Mouse (Mus musculus) ES-Bruce4 (cell line): ENCODE measurements around the gene Cep290. TPM values are rescaled to one million over a fixed set of nuclear protein-coding genes. Genes with fewer than 3 reads are reported as not detected.

Source experiments
- H3K27ac ChIP-seq: 2 replicates; pipeline ENCODE4 v1.5.1; 2012; ENCODE audit warnings: low read length, inconsistent platforms; ENCODE audit not compliant: insufficient read depth
- H3K27me3 ChIP-seq: 2 replicates; pipeline ENCODE4 v1.6.1; 2012; ENCODE audit warnings: mild to moderate bottlenecking, low read length, inconsistent platforms; ENCODE audit not compliant: control insufficient read depth, poor library complexity, insufficient read depth, severe bottlenecking
- H3K36me3 ChIP-seq: 2 replicates; pipeline ENCODE4 v1.6.1; 2012; ENCODE audit warnings: inconsistent platforms, mild to moderate bottlenecking, low read length, moderate library complexity; ENCODE audit not compliant: control insufficient read depth, poor library complexity, insufficient read depth, severe bottlenecking
- H3K4me1 ChIP-seq: one replicate; pipeline ENCODE4 v1.8.1; 2011; ENCODE audit warnings: low read length; ENCODE audit not compliant: control insufficient read depth, insufficient read depth
- H3K4me3 ChIP-seq: 2 replicates; pipeline ENCODE4 v1.5.1; 2011; ENCODE audit warnings: low read depth, mild to moderate bottlenecking, low read length
- H3K9ac ChIP-seq: 2 replicates; pipeline ENCODE4 v1.6.1; 2012; ENCODE audit warnings: low read depth, mild to moderate bottlenecking, inconsistent platforms; ENCODE audit not compliant: poor library complexity, severe bottlenecking
- H3K9me3 ChIP-seq: replicated peaks from 2 replicates; pipeline ENCODE4 v1.6.1; 2012; ENCODE audit warnings: mild to moderate bottlenecking, low read length, inconsistent platforms; ENCODE audit not compliant: control insufficient read depth, poor library complexity, insufficient read depth, severe bottlenecking
- CTCF ChIP-seq: IDR thresholded peaks from one replicate; pipeline ENCODE4 v1.8.1; 2011; ENCODE audit warnings: low read depth, low read length
- EP300 ChIP-seq: IDR thresholded peaks from 2 replicates; pipeline ENCODE4 v1.6.1; 2011; ENCODE audit warnings: low read depth, low read length; ENCODE audit not compliant: insufficient read depth
- POLR2A ChIP-seq: IDR thresholded peaks from one replicate; pipeline ENCODE4 v1.8.1; 2011; ENCODE audit warnings: low read length; ENCODE audit not compliant: insufficient read depth
- polyA plus RNA-seq: library from polyadenylated mRNA; stranded (reverse); fragments of >200 nt; gene quantifications from 2 replicates; pipeline ENCODE4 v1.2.4, GENCODE M21; 2011; ENCODE audit warnings: low read depth; ENCODE audit not compliant: missing spikeins, insufficient read depth, insufficient read length

The Cep290 gene
- polyA plus RNA-seq, 1 experiment = 28.7 TPM

DNA sequence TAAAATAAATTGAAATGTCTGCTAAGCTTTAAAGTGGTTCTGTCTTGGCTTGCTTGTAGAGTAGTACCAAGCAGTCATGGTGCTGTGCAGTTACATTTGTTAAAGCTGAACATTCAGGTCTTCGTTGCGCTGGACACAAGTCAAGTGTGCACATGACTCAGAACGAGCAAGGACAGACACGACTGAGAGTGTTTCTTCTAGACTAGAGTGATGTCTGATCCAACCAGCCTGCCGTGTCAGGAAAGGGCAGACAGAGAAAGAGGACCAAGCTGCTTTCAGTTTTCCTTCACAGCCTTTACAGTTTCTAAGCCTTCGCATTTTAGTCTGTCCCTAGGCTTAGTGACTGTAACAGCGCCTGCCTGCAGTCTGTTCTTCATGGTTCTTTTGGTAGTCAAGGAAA is 4.6 kb downstream of the Cep290 start:
- Histone ChIP-seq H3K4me3 (no peak overlapping the region), H3K27me3 (no peaks in the 10 kb centered on the region), H3K9me3 (no peaks in the 10 kb centered on the region), H3K4me1 (no peaks in the 10 kb centered on the region), H3K36me3 (no peaks in the 10 kb centered on the region), H3K9ac (no peak overlapping the region), H3K27ac (no peak overlapping the region)
- TF ChIP-seq POLR2A (no peak), EP300 (no peak), CTCF (no peak)

DNA sequence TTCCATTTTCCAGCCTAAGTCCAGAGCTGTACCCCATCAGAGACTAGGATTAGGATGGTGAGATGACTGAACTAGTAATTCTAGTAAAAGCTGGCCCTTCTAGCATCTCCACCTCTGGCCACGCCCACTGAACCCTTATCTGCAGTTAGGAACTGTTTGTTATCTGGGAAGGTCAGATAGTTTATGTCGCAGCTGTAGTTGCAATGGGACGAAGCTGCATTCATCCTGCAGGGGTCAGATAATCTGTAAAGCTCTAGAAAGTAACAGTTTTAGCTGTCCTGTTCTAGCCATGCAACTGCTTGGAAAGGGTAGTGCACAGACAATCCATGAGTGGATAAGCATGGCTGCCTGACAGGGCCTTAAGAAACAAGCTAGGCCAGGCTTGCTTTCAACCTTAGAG is 11.0 kb downstream of the Cep290 start:
- Histone ChIP-seq H3K9ac (no peak overlapping the region), H3K9me3 (no peaks in the 10 kb centered on the region), H3K4me3 (no peak overlapping the region), H3K36me3 (no peaks in the 10 kb centered on the region), H3K27ac (no peak overlapping the region), H3K4me1 (no peaks in the 10 kb centered on the region), H3K27me3 (no peaks in the 10 kb centered on the region)
- TF ChIP-seq EP300 (no peak), POLR2A (no peak), CTCF (no peak)

GRCm38 (mm10) chr10:100508170-100508569 is 20.8 kb downstream of the Cep290 start:
- no peak for TF ChIP-seq POLR2A
- TF ChIP-seq EP300 = no peak
- no peak for TF ChIP-seq CTCF
- H3K27ac ChIP-seq = no peak overlapping the region
- no peaks in the 10 kb centered on the region for H3K4me1 ChIP-seq
- H3K9ac ChIP-seq = no peak overlapping the region
- H3K4me3 ChIP-seq = no peak overlapping the region
- no peaks in the 10 kb centered on the region for H3K27me3 ChIP-seq
- no peaks in the 10 kb centered on the region for H3K36me3 ChIP-seq
- H3K9me3 ChIP-seq = no peaks in the 10 kb centered on the region

- Histone ChIP-seq H3K27ac (no peak overlapping the region), H3K4me3 (no peak overlapping the region), H3K9ac (no peak overlapping the region), H3K27me3 (no peaks in the 10 kb centered on the region), H3K36me3 (no peaks in the 10 kb centered on the region), H3K4me1 (no peaks in the 10 kb centered on the region), H3K9me3 (no peaks in the 10 kb centered on the region)
- TF ChIP-seq CTCF = no peak
- no peak for TF ChIP-seq EP300
- TF ChIP-seq POLR2A = no peak
These were observed 34.3 kb downstream of the Cep290 start for GRCm38 (mm10) chr10:100521617-100522016.

- Histone ChIP-seq H3K4me1 (no peaks in the 10 kb centered on the region), H3K27me3 (no peaks in the 10 kb centered on the region), H3K9ac (no peak overlapping the region), H3K9me3 (no peaks in the 10 kb centered on the region), H3K27ac (no peak overlapping the region), H3K36me3 (no peaks in the 10 kb centered on the region), H3K4me3 (no peak overlapping the region)
- TF ChIP-seq CTCF (no peak), POLR2A (no peak), EP300 (no peak)
These were observed 35.0 kb downstream of the Cep290 start for GRCm38 (mm10) chr10:100522330-100522729.

- no peak overlapping the region for H3K27ac ChIP-seq
- no peaks in the 10 kb centered on the region for H3K27me3 ChIP-seq
- H3K36me3 ChIP-seq = no peaks in the 10 kb centered on the region
- TF ChIP-seq CTCF (no peak), EP300 (no peak), POLR2A (no peak)
- no peaks in the 10 kb centered on the region for H3K4me1 ChIP-seq
- no peak overlapping the region for H3K4me3 ChIP-seq
- H3K9me3 ChIP-seq = no peaks in the 10 kb centered on the region
- H3K9ac ChIP-seq = no peak overlapping the region
These were observed 37.4 kb downstream of the Cep290 start for GRCm38 (mm10) chr10:100524499-100525390.
